Mouse (Mus musculus) intestine, embryonic 16.5 days (tissue): ENCODE results near the gene Bahcc1. TPM values are rescaled to one million over a fixed set of nuclear protein-coding genes. Genes with fewer than 3 reads are reported as not detected.

Experiments
- ATAC-seq: fragments of 200-750 bp; cut with Nextera tagmentation; 2 replicates; pipeline ENCODE4 v1.8.0; 2017; ENCODE audit warnings: moderate TSS enrichment, moderate library complexity
- H3K27ac ChIP-seq: fragments of 300-500 bp; sonication (generic); 2 replicates; pipeline ENCODE4 v1.5.1; 2014; ENCODE audit warnings: mild to moderate bottlenecking, low read length
- H3K27me3 ChIP-seq: fragments of 300-500 bp; sonication (generic); replicated peaks from 2 replicates; pipeline ENCODE4 v1.6.1; 2014; ENCODE audit warnings: low read length, control low read depth, mixed read lengths; ENCODE audit not compliant: control insufficient read depth, insufficient read depth
- H3K36me3 ChIP-seq: fragments of 300-500 bp; sonication (generic); 2 replicates; pipeline ENCODE4 v1.6.1; 2014; ENCODE audit warnings: low read length, control low read depth; ENCODE audit not compliant: control insufficient read depth, insufficient read depth
- H3K4me1 ChIP-seq: fragments of 300-500 bp; sonication (generic); 2 replicates; pipeline ENCODE4 v1.6.1; 2014; ENCODE audit warnings: low read length, control low read depth, mixed read lengths; ENCODE audit not compliant: control insufficient read depth, insufficient read depth
- H3K4me2 ChIP-seq: fragments of 300-500 bp; sonication (generic); 2 replicates; pipeline ENCODE4 v1.6.1; 2014; ENCODE audit warnings: low read depth, low read length, control low read depth
- H3K4me3 ChIP-seq: fragments of 300-500 bp; sonication (generic); 2 replicates; pipeline ENCODE4 v1.5.1; 2014; ENCODE audit warnings: mild to moderate bottlenecking, low read length
- H3K9ac ChIP-seq: fragments of 300-500 bp; sonication (generic); 2 replicates; pipeline ENCODE4 v1.6.1; 2014; ENCODE audit warnings: low read depth, low read length
- H3K9me3 ChIP-seq: fragments of 300-500 bp; sonication (generic); 2 replicates; pipeline ENCODE4 v1.6.1; 2016; ENCODE audit warnings: low read length, control low read depth; ENCODE audit not compliant: control insufficient read depth
- WGBS: fragments of 180-500 bp; shearing (Covaris S2); extraction: QIAGEN DNeasy Blood & Tissue Kit; methylation state at CpG from one replicate; pipeline ENCODE4 v1.1.7; 2014; 5-methylcytosine and 5-hydroxymethylcytosine counted together
- polyA plus RNA-seq: library from polyadenylated mRNA; unstranded; fragments of >200 nt; fragmentation: Nextera tagmentation; extraction: Ambion mirVana; gene quantifications from 2 replicates; pipeline ENCODE4 v1.2.1, GENCODE M21; 2015

The Bahcc1 gene
- polyA plus RNA-seq, 1 experiment from 2014 or later = 5.7 TPM

DNA sequence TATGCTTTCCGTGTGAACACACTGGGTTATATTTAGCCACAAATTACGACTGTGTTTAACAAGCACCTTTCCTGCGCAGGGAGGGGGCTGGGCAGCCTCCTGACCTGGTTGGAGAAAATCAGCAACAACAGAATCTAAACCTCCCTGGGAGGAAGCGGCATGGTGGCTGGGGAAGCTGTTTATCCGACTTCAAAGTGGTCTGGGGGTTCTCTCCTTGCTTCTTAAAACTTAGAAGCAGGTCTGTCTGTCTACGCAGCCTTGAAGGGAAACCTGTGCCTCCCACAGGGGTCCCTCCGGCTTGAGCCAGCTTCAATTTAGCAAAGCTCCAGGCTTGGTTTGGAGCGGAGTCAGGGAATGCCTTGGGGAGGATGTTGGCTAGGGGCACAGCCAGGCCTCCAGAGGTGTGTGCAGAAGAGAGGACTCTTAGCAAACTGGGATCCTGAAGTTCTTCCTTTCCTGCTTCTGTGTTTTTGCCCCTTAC, 5.1 kb upstream of the Bahcc1 start:
- WGBS = 23% methylated on average over 8 of the region's 8 CpGs
- Histone ChIP-seq H3K4me1 (peaks cover 77% of the 10 kb centered on the region), H3K36me3 (no peaks in the 10 kb centered on the region), H3K4me2 (peak overlapping the region; percentile 80), H3K27ac (peak overlapping the region; percentile 91), H3K9me3 (no peaks in the 10 kb centered on the region), H3K4me3 (peak overlapping the region; percentile 95), H3K27me3 (no peaks in the 10 kb centered on the region), H3K9ac (peak overlapping the region; percentile 99)
- no peak for ATAC-seq

- ATAC-seq = no peak
- H3K4me3 ChIP-seq = peak overlapping the region; percentile 95
- H3K9ac ChIP-seq = peak overlapping the region; percentile 99
- no peaks in the 10 kb centered on the region for H3K27me3 ChIP-seq
- H3K4me1 ChIP-seq = peaks cover 70% of the 10 kb centered on the region
- no peaks in the 10 kb centered on the region for H3K9me3 ChIP-seq
- H3K27ac ChIP-seq = peak overlapping the region; percentile 91
- 39% methylated on average over 9 of the region's 9 CpGs for WGBS
- H3K4me2 ChIP-seq = peak overlapping the region; percentile 80
- no peaks in the 10 kb centered on the region for H3K36me3 ChIP-seq
Observed at GRCm38 (mm10) chr11:120228116-120228890, 4.4 kb upstream of the Bahcc1 start.

- Histone ChIP-seq H3K4me1 (peaks cover 63% of the 10 kb centered on the region), H3K36me3 (no peaks in the 10 kb centered on the region), H3K9me3 (no peaks in the 10 kb centered on the region), H3K4me3 (peak overlapping the region; percentile 95), H3K27ac (peak overlapping the region; percentile 91), H3K4me2 (peak overlapping the region; percentile 80), H3K27me3 (no peaks in the 10 kb centered on the region), H3K9ac (peak overlapping the region; percentile 99)
- no peak for ATAC-seq
- WGBS = 24% methylated on average over 7 of the region's 7 CpGs
Observed at GRCm38 (mm10) chr11:120228911-120229437, 3.8 kb upstream of the Bahcc1 start.

DNA sequence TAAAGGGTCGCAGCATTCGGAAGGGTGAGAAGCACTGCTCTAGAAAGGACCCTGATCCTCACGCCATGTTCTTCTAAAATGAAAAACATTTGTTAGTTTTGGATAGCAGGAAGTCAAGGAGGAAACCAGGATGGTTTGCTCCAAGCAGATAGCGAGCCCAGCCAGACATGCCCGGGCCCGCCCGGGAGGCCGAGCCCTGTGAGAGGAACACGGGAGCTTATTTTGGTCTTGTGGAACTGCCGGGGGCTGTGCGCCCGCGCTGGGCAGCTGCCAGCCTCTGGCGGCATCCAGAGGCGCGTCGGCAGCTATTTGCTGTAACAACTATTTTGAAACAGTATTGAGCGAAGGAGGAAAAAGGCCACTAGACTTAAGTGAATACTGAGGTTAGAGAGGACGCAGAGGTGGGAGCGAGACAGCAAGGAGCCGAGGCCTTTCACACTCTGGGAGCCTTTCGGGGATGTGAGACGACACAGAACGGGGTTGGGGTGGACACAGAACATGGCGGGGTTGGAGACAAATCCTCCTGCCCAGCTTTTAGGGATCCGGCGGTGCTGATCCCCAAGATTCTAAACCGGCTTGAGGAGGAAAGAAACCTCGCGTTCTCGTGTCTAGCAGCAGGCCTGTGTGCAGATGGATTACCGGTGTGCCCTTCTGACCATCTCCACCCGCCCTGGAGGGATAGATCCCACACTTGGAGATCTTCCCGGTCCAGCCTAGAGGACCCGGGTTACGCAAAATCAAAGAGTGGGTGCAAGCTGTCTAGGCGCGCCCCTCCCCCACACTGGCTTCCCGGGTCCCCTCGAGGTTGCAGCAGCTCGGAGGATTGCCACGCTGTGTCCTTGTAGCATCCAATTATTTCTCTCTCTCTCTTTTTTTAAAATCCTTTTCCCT, 2.6 kb upstream of the Bahcc1 start:
- no peaks in the 10 kb centered on the region for H3K36me3 ChIP-seq
- peak overlapping the region; percentile 99 for H3K9ac ChIP-seq
- no peaks in the 10 kb centered on the region for H3K9me3 ChIP-seq
- peak overlapping the region; percentile 80 for H3K4me2 ChIP-seq
- no peaks in the 10 kb centered on the region for H3K27me3 ChIP-seq
- no peak for ATAC-seq
- peaks cover 52% of the 10 kb centered on the region for H3K4me1 ChIP-seq
- peak overlapping the region; percentile 91 for H3K27ac ChIP-seq
- 2% methylated on average over 42 of the region's 42 CpGs for WGBS
- peak overlapping the region; percentile 95 for H3K4me3 ChIP-seq

DNA sequence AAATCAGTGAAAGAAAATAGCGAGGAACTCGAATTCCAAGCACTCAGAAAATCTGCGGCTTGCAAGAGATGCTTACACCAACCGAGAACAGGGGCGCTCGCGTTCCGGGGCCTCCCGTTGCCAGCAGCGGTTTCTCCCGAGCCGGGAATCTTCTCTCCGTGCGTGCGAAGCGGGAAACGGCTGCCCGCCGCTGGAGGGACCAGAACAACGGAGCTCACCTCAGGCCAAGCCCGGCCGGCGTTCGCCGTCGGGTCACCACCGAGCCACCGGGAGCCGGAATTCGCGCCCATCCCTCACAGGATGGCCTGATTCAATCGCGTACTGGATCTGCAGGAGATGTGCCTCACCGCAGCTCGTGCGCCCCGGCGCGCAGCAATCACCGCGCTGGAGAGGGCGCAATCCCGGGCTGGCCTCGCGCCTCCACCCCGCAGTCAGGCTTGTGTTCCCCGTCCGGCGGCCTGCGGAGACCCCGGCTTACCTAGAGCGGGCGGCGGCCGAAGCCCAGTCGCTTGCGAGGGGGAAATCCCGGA, 1.8 kb upstream of the Bahcc1 start:
- Histone ChIP-seq H3K4me2 (peak overlapping the region; percentile 80), H3K9me3 (no peaks in the 10 kb centered on the region), H3K4me3 (peak overlapping the region; percentile 95), H3K27me3 (no peaks in the 10 kb centered on the region), H3K4me1 (peaks cover 44% of the 10 kb centered on the region), H3K36me3 (no peaks in the 10 kb centered on the region), H3K27ac (peak overlapping the region; percentile 95), H3K9ac (peak overlapping the region; percentile 99)
- no peak; the same call in 1 of the 2 replicates for ATAC-seq
- under 1% methylated on average over 58 of the region's 58 CpGs for WGBS

DNA sequence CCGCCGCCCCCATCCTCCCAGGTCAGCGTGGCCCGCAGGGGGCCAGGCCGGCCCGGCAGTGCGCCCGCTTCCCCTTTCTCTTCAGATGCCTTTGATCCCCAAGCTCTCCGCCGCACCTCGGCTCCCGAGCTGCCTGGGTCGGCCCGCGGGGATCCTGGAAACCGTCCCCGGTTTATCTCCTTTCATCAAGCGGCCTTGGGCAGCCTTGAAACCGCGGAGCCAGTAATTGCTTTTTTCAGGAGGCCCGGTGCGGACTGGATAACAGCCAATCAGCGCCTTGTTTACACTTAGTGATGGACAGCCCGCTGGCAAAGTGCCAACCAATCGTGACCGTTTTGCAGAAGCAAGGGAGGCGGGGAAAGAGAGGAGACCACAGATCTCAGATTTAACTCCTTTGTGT, 1.4 kb upstream of the Bahcc1 start:
- ATAC-seq = peak; percentile 59
- Histone ChIP-seq H3K27me3 (no peaks in the 10 kb centered on the region), H3K4me1 (peaks cover 40% of the 10 kb centered on the region), H3K27ac (peak overlapping the region; percentile 95), H3K36me3 (no peaks in the 10 kb centered on the region), H3K4me3 (peak overlapping the region; percentile 95), H3K9me3 (no peaks in the 10 kb centered on the region), H3K4me2 (peak overlapping the region; percentile 80), H3K9ac (peak overlapping the region; percentile 99)
- WGBS = under 1% methylated on average over 27 of the region's 27 CpGs

GRCm38 (mm10) chr11:120233441-120234135, 841 bp downstream of the Bahcc1 start:
- H3K4me2 ChIP-seq = peak overlapping the region; percentile 96
- no peak for ATAC-seq
- H3K27me3 ChIP-seq = no peaks in the 10 kb centered on the region
- H3K4me3 ChIP-seq = peak overlapping the region; percentile 77
- H3K36me3 ChIP-seq = no peaks in the 10 kb centered on the region
- H3K4me1 ChIP-seq = peaks cover 21% of the 10 kb centered on the region
- H3K27ac ChIP-seq = peak overlapping the region; percentile 89
- peak overlapping the region; percentile 100 for H3K9ac ChIP-seq
- H3K9me3 ChIP-seq = no peaks in the 10 kb centered on the region
- whole genome bisulfite sequencing = under 1% methylated on average over 51 of the region's 51 CpGs

- under 1% methylated on average over 52 of the region's 52 CpGs for WGBS
- no peaks in the 10 kb centered on the region for H3K27me3 ChIP-seq
Observed at GRCm38 (mm10) chr11:120234136-120234775, 1.5 kb downstream of the Bahcc1 start.

More at GRCm38 (mm10) chr11:120234136-120234775, 1.5 kb downstream of the Bahcc1 start:
- H3K9me3 ChIP-seq = no peaks in the 10 kb centered on the region
- no peaks in the 10 kb centered on the region for H3K36me3 ChIP-seq
- ATAC-seq = no peak
- peak overlapping the region; percentile 100 for H3K9ac ChIP-seq
- H3K27ac ChIP-seq = peak overlapping the region; percentile 89
- peak overlapping the region; percentile 77 for H3K4me3 ChIP-seq
- H3K4me2 ChIP-seq = peak overlapping the region; percentile 96
- peaks cover 21% of the 10 kb centered on the region for H3K4me1 ChIP-seq
